Mouse (Mus musculus) layer of hippocampus, postnatal 14 days (tissue): ENCODE results near the gene Aurka. TPM values are rescaled to one million over a fixed set of nuclear protein-coding genes. Genes with fewer than 3 reads are reported as not detected.

Experiments
- DNase-seq, 2 experiments: peaks; one replicate each; pipeline ENCODE4 v3.0.0; 2021 to 2022; ENCODE audit warnings: low spot score in 2 of 2, mixed read lengths in 1 of 2
- total RNA-seq, 2 experiments: library from RNA; stranded (reverse); gene quantifications; 2 replicates each; pipeline ENCODE4 v1.2.3; 2021

The Aurka gene
- total RNA-seq, 2 experiments from 2014 or later = 2.6 to 2.9 TPM

- no peak for DNase-seq
Measured at GRCm38 (mm10) chr2:172381898-172382297, 11.6 kb upstream of the Aurka start.

GRCm38 (mm10) chr2:172381341-172381740 is 11.0 kb upstream of the Aurka start:
- DNase-seq = no peak

- no peak for DNase-seq
Measured at GRCm38 (mm10) chr2:172380513-172380912, 10.2 kb upstream of the Aurka start.

GRCm38 (mm10) chr2:172378332-172378731 is 8.0 kb upstream of the Aurka start:
- peak in 1 of 2 experiments; percentile 33 for DNase-seq

- DNase-seq = no peak
Measured at GRCm38 (mm10) chr2:172376999-172377515, 6.7 kb upstream of the Aurka start.

GRCm38 (mm10) chr2:172376551-172376950 is 6.2 kb upstream of the Aurka start:
- DNase-seq = no peak

GRCm38 (mm10) chr2:172371258-172371657 is 923 bp upstream of the Aurka start:
- no peak for DNase-seq

- no peak for DNase-seq
Measured at GRCm38 (mm10) chr2:172363176-172363575, 7.2 kb downstream of the Aurka start.

GRCm38 (mm10) chr2:172355833-172356232 is 14.5 kb downstream of the Aurka start:
- no peak for DNase-seq

- no peak for DNase-seq
Measured at GRCm38 (mm10) chr2:172354761-172355160, 15.6 kb downstream of the Aurka start.

- no peak for DNase-seq
Measured at GRCm38 (mm10) chr2:172353218-172353617, 17.1 kb downstream of the Aurka start.

- no peak for DNase-seq
Measured at GRCm38 (mm10) chr2:172350773-172351172, 19.6 kb downstream of the Aurka start.

GRCm38 (mm10) chr2:172349776-172350175 is 20.6 kb downstream of the Aurka start:
- DNase-seq = no peak

GRCm38 (mm10) chr2:172348297-172348950 is 21.9 kb downstream of the Aurka start:
- DNase-seq = peak in 1 of 2 experiments; percentile 61

GRCm38 (mm10) chr2:172346933-172347611 is 23.3 kb downstream of the Aurka start:
- no peak for DNase-seq

GRCm38 (mm10) chr2:172346034-172346929 is 24.1 kb downstream of the Aurka start:
- DNase-seq = no peak

- DNase-seq = peak; percentile 89 to 96
Measured at GRCm38 (mm10) chr2:172345258-172345738, 25.0 kb downstream of the Aurka start, which contains the start of gene Fam210b. Gene Fam210b, plus strand, starts transcription at chr2:172345565.

- no peak for DNase-seq
Measured at GRCm38 (mm10) chr2:172344669-172345068, 25.7 kb downstream of the Aurka start.

- no peak for DNase-seq
Measured at GRCm38 (mm10) chr2:172343751-172344150, 26.6 kb downstream of the Aurka start.

GRCm38 (mm10) chr2:172341606-172342005 is 28.7 kb downstream of the Aurka start:
- DNase-seq = no peak

- DNase-seq = no peak
Measured at GRCm38 (mm10) chr2:172340936-172341335, 29.4 kb downstream of the Aurka start.
